Mouse (Mus musculus) liver, postnatal 0 days (tissue): ENCODE results near the gene Gm21962. TPM values are rescaled to one million over a fixed set of nuclear protein-coding genes. Genes with fewer than 3 reads are reported as not detected.

Experiments used
- ATAC-seq: fragments of 200-750 bp; cut with Nextera tagmentation; 2 replicates; pipeline ENCODE4 v1.8.0; 2017; ENCODE audit warnings: mild to moderate bottlenecking, moderate library complexity
- DNase-seq: peaks from one replicate; pipeline ENCODE4 v3.0.0-alpha.2; 2016
- H3K27ac ChIP-seq: fragments of 300-500 bp; sonication (generic); 2 replicates; pipeline ENCODE4 v1.5.1; 2014; ENCODE audit warnings: antibody characterized with exemption, moderate library complexity, mild to moderate bottlenecking, low read depth
- H3K27me3 ChIP-seq: fragments of 300-500 bp; sonication (generic); 2 replicates; pipeline ENCODE4 v1.6.1; 2014; ENCODE audit warnings: low read length, control low read depth, mixed read lengths; ENCODE audit not compliant: insufficient read depth
- H3K36me3 ChIP-seq: fragments of 300-500 bp; sonication (generic); replicated peaks from 2 replicates; pipeline ENCODE4 v1.6.1; 2014; ENCODE audit warnings: mild to moderate bottlenecking, control low read depth, low read length, moderate library complexity, mixed read lengths; ENCODE audit not compliant: insufficient read depth
- H3K4me1 ChIP-seq: fragments of 300-500 bp; sonication (generic); 2 replicates; pipeline ENCODE4 v1.6.1; 2014; ENCODE audit warnings: antibody characterized with exemption, mild to moderate bottlenecking, control low read depth; ENCODE audit not compliant: insufficient read depth
- H3K4me2 ChIP-seq: fragments of 300-500 bp; sonication (generic); 2 replicates; pipeline ENCODE4 v1.6.1; 2014; ENCODE audit warnings: low read depth, mild to moderate bottlenecking, low read length, moderate library complexity, mixed read lengths
- H3K4me3 ChIP-seq: fragments of 300-500 bp; sonication (generic); 2 replicates; pipeline ENCODE4 v1.5.1; 2014; ENCODE audit warnings: low read depth, low read length
- H3K9ac ChIP-seq: fragments of 300-500 bp; sonication (generic); replicated peaks from 2 replicates; pipeline ENCODE4 v1.6.1; 2014; ENCODE audit warnings: mild to moderate bottlenecking, moderate library complexity
- H3K9me3 ChIP-seq: fragments of 300-500 bp; sonication (generic); 2 replicates; pipeline ENCODE4 v1.6.1; 2016; ENCODE audit warnings: mild to moderate bottlenecking, control low read depth, low read length, mixed read lengths
- CTCF ChIP-seq: sonication (generic); IDR thresholded peaks from 2 replicates; pipeline ENCODE4 v1.5.1; 2016; ENCODE audit warnings: antibody characterized with exemption, low read depth
- EP300 ChIP-seq: IDR thresholded peaks from 2 replicates; pipeline ENCODE4 v1.6.1; 2016; ENCODE audit warnings: antibody characterized with exemption, low read depth, mild to moderate bottlenecking
- WGBS: fragments of 180-500 bp; shearing (Covaris S2); extraction: QIAGEN DNeasy Blood & Tissue Kit; methylation state at CpG from one replicate; pipeline ENCODE4 v1.1.7; 2014; ENCODE audit not compliant: insufficient replicate concordance; 5-methylcytosine and 5-hydroxymethylcytosine counted together
- polyA plus RNA-seq: library from polyadenylated mRNA; unstranded; fragments of >200 nt; fragmentation: Nextera tagmentation; extraction: Ambion mirVana; gene quantifications from 2 replicates; pipeline ENCODE4 v1.2.1, GENCODE M21; 2015

Gene Gm21962
- polyA plus RNA-seq, 1 experiment from 2014 or later: not detected

DNA sequence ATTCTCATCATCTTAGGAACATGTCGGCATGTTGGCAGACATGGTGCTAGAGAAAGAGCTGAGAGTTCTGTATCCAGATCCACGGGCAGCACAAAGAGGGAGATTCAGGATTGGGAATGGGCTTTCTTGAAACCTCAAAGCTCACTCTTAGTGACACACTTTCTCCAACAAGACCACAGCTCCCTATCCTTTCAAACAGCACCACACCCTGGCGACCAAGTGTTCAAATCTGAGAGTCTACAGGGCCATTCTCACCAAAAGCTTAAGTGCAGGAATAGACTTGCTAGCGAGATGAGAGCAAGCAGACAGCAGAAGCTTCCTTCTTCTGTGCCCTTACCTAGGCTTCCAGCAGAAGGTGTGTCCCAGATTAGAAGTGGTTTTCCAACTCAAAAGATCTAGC lies 34.8 kb upstream of the Gm21962 start:
- H3K4me3 ChIP-seq: no peak overlapping the region
- no peaks in the 10 kb centered on the region for H3K27me3 ChIP-seq
- no peak for DNase-seq
- H3K9ac ChIP-seq: no peak overlapping the region
- 62% methylated on average over 4 of the region's 4 CpGs for WGBS
- H3K27ac ChIP-seq: no peak overlapping the region
- H3K36me3 ChIP-seq: no peaks in the 10 kb centered on the region
- no peak overlapping the region for H3K4me2 ChIP-seq
- TF ChIP-seq CTCF (no peak), EP300 (no peak)
- no peaks in the 10 kb centered on the region for H3K4me1 ChIP-seq
- H3K9me3 ChIP-seq: no peaks in the 10 kb centered on the region
- no peak for ATAC-seq

DNA sequence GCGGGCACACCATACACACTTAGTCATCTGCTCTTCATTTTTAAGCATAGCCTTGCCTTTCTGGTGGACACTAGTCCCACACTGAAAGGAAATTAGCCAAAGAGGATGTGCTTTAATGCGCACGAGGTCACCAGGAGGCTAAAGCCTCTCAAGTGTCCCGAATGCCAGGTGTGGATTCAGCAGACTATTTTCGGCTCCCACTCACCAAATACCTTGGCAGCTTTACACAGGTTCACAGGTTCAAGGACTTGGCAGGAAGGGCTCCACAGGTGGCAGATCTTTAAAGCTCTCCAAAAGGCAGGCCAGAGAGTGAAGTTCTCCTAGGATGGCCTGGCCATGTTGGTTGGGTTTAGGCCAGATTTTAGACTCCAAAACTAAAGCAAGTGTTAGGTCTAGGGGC lies 30.1 kb upstream of the Gm21962 start:
- Histone ChIP-seq H3K27ac (no peak overlapping the region), H3K4me2 (no peak overlapping the region), H3K9me3 (no peaks in the 10 kb centered on the region), H3K27me3 (no peaks in the 10 kb centered on the region), H3K36me3 (no peaks in the 10 kb centered on the region), H3K4me1 (no peaks in the 10 kb centered on the region), H3K4me3 (no peak overlapping the region), H3K9ac (no peak overlapping the region)
- TF ChIP-seq EP300 (no peak), CTCF (no peak)
- DNase-seq (no peak), ATAC-seq (no peak)
- 77% methylated on average over 5 of the region's 5 CpGs for WGBS

DNA sequence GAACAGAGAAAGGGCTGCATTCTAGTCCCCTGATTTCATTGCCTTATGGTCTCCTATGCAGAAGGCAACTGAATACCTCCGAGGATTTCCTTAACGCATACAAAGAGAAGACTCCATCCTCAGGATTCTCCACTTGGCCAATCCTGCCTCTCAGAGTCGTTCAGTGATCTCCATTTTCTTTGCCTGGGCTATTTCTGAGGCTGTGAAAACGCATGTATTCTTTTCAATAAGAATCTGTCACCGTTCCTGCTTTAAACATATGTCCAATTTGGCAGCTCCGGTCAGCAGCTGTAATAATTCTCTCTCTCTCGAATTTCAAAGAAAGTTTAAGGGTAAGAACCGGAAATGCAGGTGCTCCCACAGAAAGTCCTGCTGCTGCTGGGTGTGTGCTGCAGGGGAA lies 29.2 kb upstream of the Gm21962 start:
- TF ChIP-seq CTCF (no peak), EP300 (no peak)
- H3K4me1 ChIP-seq: no peaks in the 10 kb centered on the region
- H3K9me3 ChIP-seq: no peaks in the 10 kb centered on the region
- DNase-seq: no peak
- H3K4me3 ChIP-seq: no peak overlapping the region
- 69% methylated on average over 8 of the region's 8 CpGs for WGBS
- no peak overlapping the region for H3K9ac ChIP-seq
- no peak overlapping the region for H3K27ac ChIP-seq
- ATAC-seq: no peak
- H3K27me3 ChIP-seq: no peaks in the 10 kb centered on the region
- no peak overlapping the region for H3K4me2 ChIP-seq
- H3K36me3 ChIP-seq: no peaks in the 10 kb centered on the region

- Histone ChIP-seq H3K9me3 (no peaks in the 10 kb centered on the region), H3K36me3 (no peaks in the 10 kb centered on the region), H3K4me2 (no peak overlapping the region), H3K9ac (no peak overlapping the region), H3K4me1 (no peaks in the 10 kb centered on the region), H3K4me3 (no peak overlapping the region), H3K27ac (no peak overlapping the region), H3K27me3 (no peaks in the 10 kb centered on the region)
- WGBS: 67% methylated on average over 3 of the region's 3 CpGs
- DNase-seq (no peak), ATAC-seq (no peak)
- TF ChIP-seq CTCF (no peak), EP300 (no peak)
Observed at GRCm38 (mm10) chr3:137642568-137642967, 28.8 kb upstream of the Gm21962 start.

DNA sequence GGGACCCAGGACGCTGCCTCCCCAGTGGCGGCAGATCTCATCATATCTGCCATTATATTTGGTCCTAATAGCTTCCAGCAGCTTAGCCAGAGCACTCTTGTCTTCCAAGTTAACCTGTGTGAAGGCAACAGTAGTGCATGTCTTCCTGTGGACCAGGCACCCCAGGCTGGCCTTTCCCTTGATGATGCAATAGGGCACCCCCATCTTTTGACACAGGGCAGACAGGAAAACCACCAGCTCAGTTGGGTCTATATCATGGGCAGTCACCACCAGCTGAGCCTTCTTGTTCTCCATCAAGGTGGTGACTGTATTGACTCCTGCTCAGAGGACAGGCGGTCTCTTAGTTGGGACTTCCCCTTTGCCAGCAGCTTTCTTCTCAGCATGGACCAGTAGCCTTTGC lies 27.2 kb upstream of the Gm21962 start:
- no peak overlapping the region for H3K4me2 ChIP-seq
- no peak overlapping the region for H3K9ac ChIP-seq
- H3K27me3 ChIP-seq: no peaks in the 10 kb centered on the region
- H3K4me3 ChIP-seq: no peak overlapping the region
- 72% methylated on average over 3 of the region's 3 CpGs for WGBS
- DNase-seq (no peak), ATAC-seq (no peak)
- no peaks in the 10 kb centered on the region for H3K36me3 ChIP-seq
- no peak for TF ChIP-seq CTCF
- no peak for TF ChIP-seq EP300
- H3K9me3 ChIP-seq: no peaks in the 10 kb centered on the region
- no peak overlapping the region for H3K27ac ChIP-seq
- H3K4me1 ChIP-seq: no peaks in the 10 kb centered on the region

GRCm38 (mm10) chr3:137644947-137645346 lies 26.4 kb upstream of the Gm21962 start:
- no peak overlapping the region for H3K4me2 ChIP-seq
- H3K9ac ChIP-seq: no peak overlapping the region
- no peak for DNase-seq
- H3K4me1 ChIP-seq: no peaks in the 10 kb centered on the region
- H3K27ac ChIP-seq: no peak overlapping the region
- no peaks in the 10 kb centered on the region for H3K36me3 ChIP-seq
- no peak overlapping the region for H3K4me3 ChIP-seq
- H3K27me3 ChIP-seq: no peaks in the 10 kb centered on the region
- TF ChIP-seq CTCF (no peak), EP300 (no peak)
- no peak for ATAC-seq
- WGBS: 81% methylated on average over 6 of the region's 6 CpGs
- H3K9me3 ChIP-seq: no peaks in the 10 kb centered on the region
